Mouse (Mus musculus) adrenal gland, postnatal 25 days (tissue): ENCODE measurements around the gene Amacr. TPM values are rescaled to one million over a fixed set of nuclear protein-coding genes. Genes with fewer than 3 reads are reported as not detected.

Experiments
- total RNA-seq: library from RNA; stranded (reverse); gene quantifications from 2 replicates; pipeline ENCODE4 v1.2.3, GENCODE M21; 2021

The Amacr gene
- total RNA-seq, 1 experiment from 2014 or later: 22.2 TPM

Other genes starting within 250 kb of the Amacr start
- gene C1qtnf3, start 29.4 kb upstream of the Amacr start, total RNA-seq: 0.57 and 0.73 TPM in 2 replicates
- gene Slc45a2, start 19.0 kb downstream of the Amacr start, total RNA-seq: not detected in 2 replicates
- not detected in 2 replicates for gene Rxfp3, start 56.2 kb downstream of the Amacr start, total RNA-seq
- 5.6 and 6.4 TPM in 2 replicates for gene Adamts12, start 83.0 kb downstream of the Amacr start, total RNA-seq